Mouse (Mus musculus): ENCODE results near the gene Dkkl1.

GRCm38 (mm10) chr7:45176356-45176755 lies 35.6 kb downstream of the Dkkl1 start:
- no peak for TF ChIP-seq CTCF (IDR thresholded peaks at IDR 0.05; ENCODE audit: low read depth, low read length)
- TF ChIP-seq POLR2A (IDR thresholded peaks at IDR 0.05; ENCODE audit: extremely low read depth, insufficient read depth, low read length) = no peak

All from liver, adult 2 months (tissue).